Mouse (Mus musculus): ENCODE measurements around the gene Ptpre. TPM values are rescaled to one million over a fixed set of nuclear protein-coding genes. Genes with fewer than 3 reads are reported as not detected.
"Not testable (repeated sequence)": the region's sequence is repeated elsewhere in the genome, so short reads cannot be mapped to it uniquely, and the experiment has no call there.

Ptpre gene
- polyA plus RNA-seq, 1 experiment from 2014 or later, result 6.9 TPM

- peaks cover 7% of the 10 kb centered on the region for H3K4me1 ChIP-seq (replicated peaks; ENCODE audit: control insufficient read depth, insufficient read depth, low read length)
- no peaks in the 10 kb centered on the region for H3K36me3 ChIP-seq (replicated peaks; ENCODE audit: control insufficient read depth, insufficient read depth)
- no peaks in the 10 kb centered on the region for H3K27me3 ChIP-seq (ENCODE audit: control insufficient read depth, insufficient read depth, low read length)
- DNase-seq (ENCODE audit: low spot score) (no peak), ATAC-seq (ENCODE audit: low FRiP score) (no peak)
- H3K4me3 ChIP-seq (replicated peaks; ENCODE audit: low read length), result no peak overlapping the region
- no peaks in the 10 kb centered on the region for H3K9me3 ChIP-seq (ENCODE audit: control insufficient read depth, low read length)
- H3K9ac ChIP-seq, result no peak overlapping the region
- no peak overlapping the region for H3K27ac ChIP-seq
- 94% methylated on average over 1 of the region's 1 CpGs for WGBS
- H3K4me2 ChIP-seq (replicated peaks), result no peak overlapping the region
These were observed 30.3 kb downstream of the Ptpre start for GRCm38 (mm10) chr7:135567582-135567981.

GRCm38 (mm10) chr7:135568550-135568949 is 31.3 kb downstream of the Ptpre start:
- H3K9ac ChIP-seq, result no peak overlapping the region
- WGBS, result 53% methylated on average over 2 of the region's 2 CpGs
- H3K27me3 ChIP-seq (ENCODE audit: control insufficient read depth, insufficient read depth, low read length), result no peaks in the 10 kb centered on the region
- no peaks in the 10 kb centered on the region for H3K36me3 ChIP-seq (replicated peaks; ENCODE audit: control insufficient read depth, insufficient read depth)
- no peaks in the 10 kb centered on the region for H3K9me3 ChIP-seq (ENCODE audit: control insufficient read depth, low read length)
- no peak overlapping the region for H3K4me3 ChIP-seq (replicated peaks; ENCODE audit: low read length)
- ATAC-seq (ENCODE audit: low FRiP score) (no peak), DNase-seq (ENCODE audit: low spot score) (no peak)
- H3K4me2 ChIP-seq (replicated peaks), result no peak overlapping the region
- no peak overlapping the region for H3K27ac ChIP-seq
- peaks cover 7% of the 10 kb centered on the region for H3K4me1 ChIP-seq (replicated peaks; ENCODE audit: control insufficient read depth, insufficient read depth, low read length)

- no peak overlapping the region for H3K4me2 ChIP-seq (replicated peaks)
- no peak for ATAC-seq (ENCODE audit: low FRiP score)
These were observed 34.1 kb downstream of the Ptpre start for GRCm38 (mm10) chr7:135571392-135571791.

GRCm38 (mm10) chr7:135571951-135572559 is 34.8 kb downstream of the Ptpre start:
- no peak overlapping the region for H3K9ac ChIP-seq
- H3K27ac ChIP-seq, result 0 out of 2 replicates have a peak overlapping the region, but pooled peaks have one; percentile 38
- no peaks in the 10 kb centered on the region for H3K9me3 ChIP-seq (ENCODE audit: control insufficient read depth, low read length)
- ATAC-seq (ENCODE audit: low FRiP score) (no peak), DNase-seq (ENCODE audit: low spot score) (no peak)
- H3K27me3 ChIP-seq (ENCODE audit: control insufficient read depth, insufficient read depth, low read length), result no peaks in the 10 kb centered on the region
- H3K4me2 ChIP-seq (replicated peaks), result no peak overlapping the region
- no peak overlapping the region for H3K4me3 ChIP-seq (replicated peaks; ENCODE audit: low read length)
- 54% methylated on average over 10 of the region's 10 CpGs for WGBS
- no peaks in the 10 kb centered on the region for H3K36me3 ChIP-seq (replicated peaks; ENCODE audit: control insufficient read depth, insufficient read depth)
- H3K4me1 ChIP-seq (replicated peaks; ENCODE audit: control insufficient read depth, insufficient read depth, low read length), result peaks cover 7% of the 10 kb centered on the region; the same call in 1 of the 2 replicates

More at GRCm38 (mm10) chr7:135571392-135571791, 34.1 kb downstream of the Ptpre start:
- no peaks in the 10 kb centered on the region for H3K9me3 ChIP-seq (ENCODE audit: control insufficient read depth, low read length)
- no peaks in the 10 kb centered on the region for H3K36me3 ChIP-seq (replicated peaks; ENCODE audit: control insufficient read depth, insufficient read depth)
- H3K9ac ChIP-seq, result no peak overlapping the region
- H3K27ac ChIP-seq, result no peak overlapping the region
- no peaks in the 10 kb centered on the region for H3K27me3 ChIP-seq (ENCODE audit: control insufficient read depth, insufficient read depth, low read length)
- H3K4me3 ChIP-seq (replicated peaks; ENCODE audit: low read length), result no peak overlapping the region
- no peak for DNase-seq (ENCODE audit: low spot score)
- H3K4me1 ChIP-seq (replicated peaks; ENCODE audit: control insufficient read depth, insufficient read depth, low read length), result peaks cover 7% of the 10 kb centered on the region

GRCm38 (mm10) chr7:135575319-135576069 is 38.2 kb downstream of the Ptpre start:
- H3K27me3 ChIP-seq (ENCODE audit: control insufficient read depth, insufficient read depth, low read length), result not testable (repeated sequence)

GRCm38 (mm10) chr7:135576329-135576728 is 39.0 kb downstream of the Ptpre start:
- H3K36me3 ChIP-seq (replicated peaks; ENCODE audit: control insufficient read depth, insufficient read depth), result no peaks in the 10 kb centered on the region
- 92% methylated on average over 3 of the region's 3 CpGs for WGBS
- no peaks in the 10 kb centered on the region for H3K27me3 ChIP-seq (ENCODE audit: control insufficient read depth, insufficient read depth, low read length)
- ATAC-seq (ENCODE audit: low FRiP score), result no peak
- H3K9ac ChIP-seq, result no peak overlapping the region
- DNase-seq (ENCODE audit: low spot score), result no peak
- H3K9me3 ChIP-seq (ENCODE audit: control insufficient read depth, low read length), result no peaks in the 10 kb centered on the region
- no peak overlapping the region for H3K4me2 ChIP-seq (replicated peaks)
- no peak overlapping the region for H3K27ac ChIP-seq
- no peak overlapping the region for H3K4me3 ChIP-seq (replicated peaks; ENCODE audit: low read length)
- peaks cover 7% of the 10 kb centered on the region; the same call in 1 of the 2 replicates for H3K4me1 ChIP-seq (replicated peaks; ENCODE audit: control insufficient read depth, insufficient read depth, low read length)

More at GRCm38 (mm10) chr7:135575319-135576069, 38.2 kb downstream of the Ptpre start:
- not testable (repeated sequence) for H3K36me3 ChIP-seq (replicated peaks; ENCODE audit: control insufficient read depth, insufficient read depth); H3K4me1 ChIP-seq (replicated peaks; ENCODE audit: control insufficient read depth, insufficient read depth, low read length); H3K4me3 ChIP-seq (replicated peaks; ENCODE audit: low read length); H3K9ac ChIP-seq; H3K4me2 ChIP-seq (replicated peaks); H3K27ac ChIP-seq; H3K9me3 ChIP-seq (ENCODE audit: control insufficient read depth, low read length); ATAC-seq (ENCODE audit: low FRiP score); DNase-seq (ENCODE audit: low spot score)
- 91% methylated on average over 7 of the region's 7 CpGs for WGBS

- no peaks in the 10 kb centered on the region; the same call in 1 of the 2 replicates for H3K4me1 ChIP-seq (replicated peaks; ENCODE audit: control insufficient read depth, insufficient read depth, low read length)
- H3K4me2 ChIP-seq (replicated peaks), result no peak overlapping the region
- WGBS, result 82% methylated on average over 16 of the region's 16 CpGs
- H3K9ac ChIP-seq, result no peak overlapping the region
- DNase-seq (ENCODE audit: low spot score) (no peak), ATAC-seq (ENCODE audit: low FRiP score) (no peak)
- no peaks in the 10 kb centered on the region for H3K36me3 ChIP-seq (replicated peaks; ENCODE audit: control insufficient read depth, insufficient read depth)
- H3K4me3 ChIP-seq (replicated peaks; ENCODE audit: low read length), result no peak overlapping the region
- no peaks in the 10 kb centered on the region for H3K27me3 ChIP-seq (ENCODE audit: control insufficient read depth, insufficient read depth, low read length)
- no peaks in the 10 kb centered on the region for H3K9me3 ChIP-seq (ENCODE audit: control insufficient read depth, low read length)
- H3K27ac ChIP-seq, result no peak overlapping the region
These were observed 41.5 kb downstream of the Ptpre start for GRCm38 (mm10) chr7:135578715-135579325.

- Histone ChIP-seq H3K4me1 (replicated peaks; ENCODE audit: control insufficient read depth, insufficient read depth, low read length) (no peaks in the 10 kb centered on the region; the same call in 1 of the 2 replicates), H3K27me3 (ENCODE audit: control insufficient read depth, insufficient read depth, low read length) (no peaks in the 10 kb centered on the region), H3K4me2 (replicated peaks) (no peak overlapping the region), H3K9ac (no peak overlapping the region), H3K36me3 (replicated peaks; ENCODE audit: control insufficient read depth, insufficient read depth) (no peaks in the 10 kb centered on the region), H3K9me3 (ENCODE audit: control insufficient read depth, low read length) (no peaks in the 10 kb centered on the region), H3K27ac (no peak overlapping the region), H3K4me3 (replicated peaks; ENCODE audit: low read length) (no peak overlapping the region)
- ATAC-seq (ENCODE audit: low FRiP score) (no peak), DNase-seq (ENCODE audit: low spot score) (no peak)
- WGBS, result 82% methylated on average over 7 of the region's 7 CpGs
These were observed 43.2 kb downstream of the Ptpre start for GRCm38 (mm10) chr7:135580306-135581091.

- DNase-seq (ENCODE audit: low spot score) (no peak), ATAC-seq (ENCODE audit: low FRiP score) (no peak)
- Histone ChIP-seq H3K9ac (no peak overlapping the region), H3K9me3 (ENCODE audit: control insufficient read depth, low read length) (no peaks in the 10 kb centered on the region), H3K4me3 (replicated peaks; ENCODE audit: low read length) (no peak overlapping the region), H3K27ac (no peak overlapping the region), H3K27me3 (ENCODE audit: control insufficient read depth, insufficient read depth, low read length) (no peaks in the 10 kb centered on the region), H3K4me1 (replicated peaks; ENCODE audit: control insufficient read depth, insufficient read depth, low read length) (no peaks in the 10 kb centered on the region; the same call in 1 of the 2 replicates), H3K36me3 (replicated peaks; ENCODE audit: control insufficient read depth, insufficient read depth) (no peaks in the 10 kb centered on the region), H3K4me2 (replicated peaks) (no peak overlapping the region)
- 84% methylated on average over 5 of the region's 5 CpGs for WGBS
These were observed 43.8 kb downstream of the Ptpre start for GRCm38 (mm10) chr7:135581128-135581527.

Data from hindbrain, embryonic 14.5 days (tissue).